Mouse (Mus musculus) intestine, embryonic 14.5 days (tissue): Measurements from ENCODE around the gene Plekha7. TPM values are rescaled to one million over a fixed set of nuclear protein-coding genes. Genes with fewer than 3 reads are reported as not detected.
A peak's percentile ranks its signal among the peaks of the same experiment; 100 is the strongest.

ENCODE experiments used
- ATAC-seq: fragments of 200-750 bp; cut with Nextera tagmentation; replicated peaks from 2 replicates; pipeline ENCODE4 v1.8.0; 2017; ENCODE audit warnings: low read depth, moderate number of reproducible peaks, moderate TSS enrichment, moderate library complexity; ENCODE audit not compliant: low FRiP score, low TSS enrichment
- DNase-seq: peaks from one replicate; pipeline ENCODE4 v3.0.0-alpha.2; 2018; ENCODE audit warnings: low spot score
- H3K27ac ChIP-seq: fragments of 300-500 bp; sonication (generic); 2 replicates; pipeline ENCODE4 v1.5.1; 2014; ENCODE audit warnings: low read depth, mild to moderate bottlenecking, control low read depth
- H3K27me3 ChIP-seq: fragments of 300-500 bp; sonication (generic); replicated peaks from 2 replicates; pipeline ENCODE4 v1.6.1; 2014; ENCODE audit warnings: low read length, control low read depth; ENCODE audit not compliant: control insufficient read depth, insufficient read depth
- H3K36me3 ChIP-seq: fragments of 300-500 bp; sonication (generic); 2 replicates; pipeline ENCODE4 v1.6.1; 2014; ENCODE audit warnings: low read length, control low read depth; ENCODE audit not compliant: control insufficient read depth, insufficient read depth
- H3K4me1 ChIP-seq: fragments of 300-500 bp; sonication (generic); replicated peaks from 2 replicates; pipeline ENCODE4 v1.6.1; 2014; ENCODE audit warnings: low read length, control low read depth, mixed read lengths; ENCODE audit not compliant: control insufficient read depth, insufficient read depth
- H3K4me2 ChIP-seq: fragments of 300-500 bp; sonication (generic); 2 replicates; pipeline ENCODE4 v1.6.1; 2014; ENCODE audit warnings: low read length
- H3K4me3 ChIP-seq: fragments of 300-500 bp; sonication (generic); 2 replicates; pipeline ENCODE4 v1.5.1; 2014; ENCODE audit warnings: low read depth, low read length, control low read depth, mixed read lengths
- H3K9ac ChIP-seq: fragments of 300-500 bp; sonication (generic); 2 replicates; pipeline ENCODE4 v1.6.1; 2014; ENCODE audit warnings: mild to moderate bottlenecking, low read length
- H3K9me3 ChIP-seq: fragments of 300-500 bp; sonication (generic); 2 replicates; pipeline ENCODE4 v1.6.1; 2016; ENCODE audit warnings: low read length, control low read depth; ENCODE audit not compliant: control insufficient read depth
- WGBS: fragments of 180-500 bp; shearing (Covaris S2); extraction: QIAGEN DNeasy Blood & Tissue Kit; methylation state at CpG from one replicate; pipeline ENCODE4 v1.1.7; 2014; 5-methylcytosine and 5-hydroxymethylcytosine counted together
- polyA plus RNA-seq: library from polyadenylated mRNA; unstranded; fragments of >200 nt; fragmentation: Nextera tagmentation; extraction: Ambion mirVana; gene quantifications from 2 replicates; pipeline ENCODE4 v1.2.1, GENCODE M21; 2014

Plekha7 gene
- polyA plus RNA-seq, 1 experiment from 2014 or later: 10.7 TPM

DNA sequence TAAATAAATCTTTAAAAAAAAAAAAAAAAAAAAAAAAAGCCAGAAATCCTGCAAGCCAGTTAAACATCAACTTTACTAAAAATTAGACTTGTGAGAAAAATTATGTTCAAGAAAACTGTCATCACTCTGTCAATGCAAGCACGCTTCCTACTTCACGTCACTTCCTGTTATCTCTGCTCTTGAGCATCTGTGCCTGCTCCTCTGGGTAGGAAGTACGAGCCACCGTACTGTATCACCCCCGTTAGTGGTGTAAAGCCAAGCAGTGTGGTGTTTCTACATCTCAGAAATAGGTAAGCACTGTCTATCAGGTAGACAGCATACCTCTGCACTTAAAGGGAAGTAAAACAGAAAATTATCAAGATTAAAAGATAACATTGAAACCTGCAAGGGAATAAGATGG lies 19.7 kb upstream of the Plekha7 start:
- H3K27ac ChIP-seq: no peak overlapping the region
- WGBS: 82% methylated on average over 5 of the region's 5 CpGs
- no peaks in the 10 kb centered on the region; the same call in 1 of the 2 replicates for H3K4me1 ChIP-seq
- H3K4me2 ChIP-seq: no peak overlapping the region
- no peak overlapping the region for H3K4me3 ChIP-seq
- peaks cover 43% of the 10 kb centered on the region for H3K36me3 ChIP-seq
- H3K27me3 ChIP-seq: no peaks in the 10 kb centered on the region
- no peaks in the 10 kb centered on the region for H3K9me3 ChIP-seq
- DNase-seq (no peak), ATAC-seq (no peak)
- no peak overlapping the region for H3K9ac ChIP-seq

DNA sequence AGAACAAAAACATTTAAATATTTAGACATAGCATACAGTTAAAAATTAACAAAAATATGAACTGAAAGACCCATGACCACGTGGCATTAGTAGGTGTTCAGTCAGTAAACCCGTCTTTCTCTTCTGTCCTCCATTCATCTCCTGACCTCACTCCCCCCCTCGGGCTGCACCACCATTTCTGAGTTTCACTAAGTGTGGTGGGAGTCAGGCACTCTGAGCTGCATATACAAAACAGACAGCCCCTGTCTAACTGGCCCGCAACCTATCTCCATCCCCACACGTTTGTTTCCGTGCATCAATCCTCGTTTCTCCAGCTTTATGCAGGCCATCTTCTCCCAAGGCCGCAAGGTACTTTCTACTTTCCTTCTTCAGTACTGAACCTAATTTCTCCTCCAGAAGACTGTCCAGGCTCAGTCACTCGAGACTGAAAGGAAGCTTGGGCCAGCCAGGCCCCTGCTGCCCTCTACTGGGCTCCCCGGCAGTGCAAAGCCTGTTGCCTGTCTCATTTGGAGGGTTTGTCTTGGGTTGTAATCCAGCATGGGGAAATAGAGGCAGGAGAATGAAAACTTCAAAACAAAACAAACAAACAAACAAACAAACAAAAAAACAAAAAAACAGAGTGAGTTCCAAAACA lies 15.3 kb upstream of the Plekha7 start:
- peak; percentile 76 for DNase-seq
- H3K36me3 ChIP-seq: 0 out of 2 replicates have a peak, but pooled peaks cover 3% of the 10 kb centered on the region
- H3K27ac ChIP-seq: no peak overlapping the region
- H3K9me3 ChIP-seq: no peaks in the 10 kb centered on the region
- no peaks in the 10 kb centered on the region for H3K27me3 ChIP-seq
- H3K4me2 ChIP-seq: no peak overlapping the region
- no peak overlapping the region for H3K4me3 ChIP-seq
- peak; percentile 77 for ATAC-seq
- H3K9ac ChIP-seq: no peak overlapping the region
- 30% methylated on average over 10 of the region's 10 CpGs for WGBS
- H3K4me1 ChIP-seq: no peaks in the 10 kb centered on the region

DNA sequence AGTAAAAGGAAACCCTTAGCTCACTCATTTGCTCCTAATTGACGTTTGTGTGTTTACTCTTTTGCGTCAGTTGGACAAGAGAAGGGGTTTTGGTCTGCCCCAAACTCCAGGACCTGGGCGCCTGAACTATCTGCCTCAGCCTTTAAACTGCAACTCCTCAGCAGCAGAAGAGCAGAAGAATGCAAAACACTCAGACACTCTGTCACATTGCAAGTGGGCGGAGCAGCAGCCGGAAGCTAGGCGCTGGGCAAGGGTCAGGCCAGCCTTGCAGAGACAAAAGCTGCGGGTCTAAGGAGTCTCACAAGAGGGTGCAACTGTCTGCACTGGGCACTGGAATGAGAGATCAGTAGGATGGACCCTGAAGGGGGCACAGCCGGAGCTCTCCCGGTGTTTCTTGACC lies 1.3 kb upstream of the Plekha7 start:
- ATAC-seq (no peak), DNase-seq (no peak)
- Histone ChIP-seq H3K4me3 (no peak overlapping the region), H3K27me3 (peaks cover 9% of the 10 kb centered on the region; the same call in 1 of the 2 replicates), H3K36me3 (no peaks in the 10 kb centered on the region), H3K27ac (peak overlapping the region; percentile 70; the same call in 1 of the 2 replicates), H3K4me2 (peak overlapping the region; percentile 35), H3K9me3 (no peaks in the 10 kb centered on the region), H3K4me1 (peaks cover 6% of the 10 kb centered on the region), H3K9ac (no peak overlapping the region)
- WGBS: 7% methylated on average over 9 of the region's 9 CpGs

DNA sequence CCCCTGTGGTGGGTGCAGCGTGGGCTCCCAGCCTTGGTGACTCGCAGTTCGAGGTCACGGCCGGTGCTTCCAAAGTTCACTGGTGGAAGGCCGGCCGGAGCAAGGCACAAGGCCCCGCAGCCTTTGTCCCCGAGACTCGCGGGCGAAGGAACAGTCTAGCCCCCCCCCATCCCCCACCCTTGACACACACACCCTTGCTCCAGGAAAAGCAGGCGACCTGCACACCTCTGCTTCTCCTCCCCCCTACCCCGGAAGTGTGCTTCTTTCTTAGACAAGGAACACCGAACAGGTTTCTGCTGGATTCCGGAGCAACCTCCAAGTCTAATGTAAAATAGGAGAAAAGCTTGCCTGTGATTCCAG lies 436 bp upstream of the Plekha7 start:
- DNase-seq (no peak), ATAC-seq (peak; percentile 70)
- Histone ChIP-seq H3K4me2 (peak overlapping the region; percentile 96), H3K36me3 (no peaks in the 10 kb centered on the region), H3K4me3 (peak overlapping the region; percentile 62), H3K4me1 (peaks cover 6% of the 10 kb centered on the region), H3K9me3 (no peaks in the 10 kb centered on the region), H3K9ac (peak overlapping the region; percentile 34), H3K27ac (peak overlapping the region; percentile 70), H3K27me3 (peaks cover 9% of the 10 kb centered on the region; the same call in 1 of the 2 replicates)
- WGBS: 5% methylated on average over 16 of the region's 16 CpGs

DNA sequence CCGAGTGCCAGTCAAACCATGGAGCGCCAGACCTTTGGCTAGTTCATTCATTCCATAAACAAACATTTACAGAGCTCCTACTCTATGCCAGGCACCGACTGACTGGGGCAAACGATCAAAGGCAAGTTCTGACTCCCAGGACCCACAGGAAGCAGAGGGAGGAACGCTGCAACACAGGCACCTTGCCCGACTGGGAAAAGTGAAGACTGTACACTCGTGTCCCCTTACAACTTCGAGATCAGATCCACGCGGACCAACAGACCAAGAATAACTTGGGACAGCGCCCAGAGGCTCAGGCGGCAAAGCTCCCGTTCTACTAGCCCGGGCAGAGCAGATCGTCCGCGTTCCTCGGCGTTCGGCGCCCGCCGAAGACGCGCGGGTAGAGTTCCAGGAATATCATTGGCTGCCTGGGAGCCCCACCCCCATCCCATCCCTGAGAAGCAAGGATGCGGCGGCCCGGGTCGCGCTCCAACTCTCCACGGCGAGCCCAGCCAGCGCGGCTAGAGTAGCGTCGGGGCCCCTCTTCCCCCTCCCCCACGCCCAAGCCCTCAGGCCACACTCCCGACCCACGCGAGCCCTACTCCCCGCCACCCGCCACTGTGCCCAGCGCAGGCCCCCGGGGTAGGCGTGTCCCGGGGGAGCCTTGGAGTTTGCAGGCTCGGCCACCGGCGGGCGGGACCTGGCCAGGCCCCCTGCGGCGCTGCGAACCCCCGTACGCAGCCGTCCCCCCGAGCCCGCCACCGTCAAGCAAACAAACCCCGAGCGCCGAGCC lies 891 bp downstream of the Plekha7 start:
- DNase-seq: peak; percentile 88
- no peaks in the 10 kb centered on the region for H3K9me3 ChIP-seq
- H3K27ac ChIP-seq: peak overlapping the region; percentile 69; the same call in 1 of the 2 replicates
- H3K4me1 ChIP-seq: peaks cover 6% of the 10 kb centered on the region
- no peaks in the 10 kb centered on the region for H3K36me3 ChIP-seq
- H3K9ac ChIP-seq: peak overlapping the region; percentile 53
- peak; percentile 68 for ATAC-seq
- H3K27me3 ChIP-seq: peaks cover 9% of the 10 kb centered on the region; the same call in 1 of the 2 replicates
- peak overlapping the region; percentile 62 for H3K4me3 ChIP-seq
- H3K4me2 ChIP-seq: peak overlapping the region; percentile 96
- WGBS: under 1% methylated on average over 63 of the region's 63 CpGs

DNA sequence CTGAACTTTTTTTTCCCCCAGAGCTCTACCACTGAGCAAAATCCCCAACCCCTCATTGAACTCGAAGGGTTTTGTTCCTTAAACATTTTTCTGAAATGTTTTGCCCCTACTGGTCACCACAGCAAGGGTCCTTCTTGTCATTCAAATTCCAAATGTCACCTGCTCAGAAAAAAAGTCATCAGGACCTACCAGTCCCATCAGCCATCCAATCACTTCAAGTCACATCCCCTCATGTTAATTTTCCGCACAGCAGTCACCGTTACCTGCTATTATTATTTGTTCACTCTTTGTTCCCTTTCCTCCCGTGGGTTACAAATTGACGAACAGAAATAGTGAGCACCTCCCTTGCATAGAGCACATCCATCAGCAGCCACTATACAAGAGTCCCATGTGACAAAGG lies 1.6 kb downstream of the Plekha7 start:
- Histone ChIP-seq H3K27ac (no peak overlapping the region), H3K36me3 (no peaks in the 10 kb centered on the region), H3K4me2 (peak overlapping the region; percentile 96), H3K4me3 (peak overlapping the region; percentile 62; the same call in 1 of the 2 replicates), H3K9ac (peak overlapping the region; percentile 53; the same call in 1 of the 2 replicates), H3K9me3 (no peaks in the 10 kb centered on the region), H3K27me3 (peaks cover 9% of the 10 kb centered on the region; the same call in 1 of the 2 replicates), H3K4me1 (peaks cover 6% of the 10 kb centered on the region)
- WGBS: 24% methylated on average over 5 of the region's 5 CpGs
- no peak for DNase-seq
- no peak for ATAC-seq

DNA sequence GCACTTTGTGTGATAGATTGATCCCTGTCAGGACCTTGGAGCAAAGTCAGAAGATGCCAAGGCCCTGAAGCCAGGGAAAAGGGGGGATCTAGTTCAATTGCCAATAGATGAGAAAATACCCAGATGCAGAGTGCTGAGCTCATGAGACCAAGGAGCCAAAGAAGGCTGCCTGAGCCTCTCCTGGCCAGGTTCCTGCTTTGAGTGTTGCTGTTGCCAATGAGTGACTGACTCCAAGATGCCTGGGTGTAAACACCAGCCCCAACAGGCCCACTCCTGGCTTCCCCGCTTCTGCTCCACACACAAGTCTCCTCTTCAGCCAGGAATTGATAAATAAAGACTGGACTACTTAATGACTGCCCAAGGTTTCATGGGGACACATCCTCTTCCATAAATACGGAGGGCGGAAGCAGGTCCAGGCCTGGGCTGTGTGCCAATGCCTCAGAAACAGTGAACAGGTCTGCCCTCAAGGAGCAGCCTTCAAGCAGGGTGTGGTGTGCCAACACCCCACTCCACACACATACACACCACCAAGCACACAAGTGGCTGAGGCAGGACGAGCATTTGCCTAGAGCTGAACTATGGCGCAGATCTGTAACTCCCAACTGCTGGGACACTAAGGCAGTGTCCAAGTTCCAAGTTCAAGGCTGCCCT lies 6.4 kb downstream of the Plekha7 start:
- 82% methylated on average over 5 of the region's 5 CpGs for WGBS
- peaks cover 2% of the 10 kb centered on the region for H3K4me1 ChIP-seq
- no peaks in the 10 kb centered on the region for H3K36me3 ChIP-seq
- H3K4me2 ChIP-seq: no peak overlapping the region
- H3K9me3 ChIP-seq: no peaks in the 10 kb centered on the region
- H3K27me3 ChIP-seq: peaks cover 6% of the 10 kb centered on the region; the same call in 1 of the 2 replicates
- no peak for ATAC-seq
- no peak overlapping the region for H3K4me3 ChIP-seq
- DNase-seq: no peak
- no peak overlapping the region for H3K27ac ChIP-seq
- no peak overlapping the region for H3K9ac ChIP-seq

DNA sequence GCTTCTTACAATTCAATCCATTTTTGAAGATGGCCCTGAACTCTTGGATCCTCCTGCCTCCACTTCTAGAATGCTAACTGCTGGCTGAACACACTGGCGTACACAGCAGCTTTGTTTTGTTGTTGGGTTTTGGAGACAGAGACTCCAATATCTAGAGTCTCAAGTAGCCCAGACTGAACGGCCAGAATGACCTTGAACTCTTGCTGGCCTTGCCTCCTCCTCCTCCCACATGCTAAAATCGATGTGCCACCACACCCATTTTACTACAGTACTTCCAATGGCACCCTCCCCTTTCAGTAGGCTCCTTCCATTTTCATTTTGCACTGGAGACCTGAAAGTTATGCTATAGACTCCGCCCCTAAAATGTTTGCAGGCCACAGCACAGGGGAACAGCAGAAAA lies 7.0 kb downstream of the Plekha7 start:
- no peaks in the 10 kb centered on the region for H3K36me3 ChIP-seq
- H3K4me3 ChIP-seq: no peak overlapping the region
- no peak overlapping the region for H3K27ac ChIP-seq
- DNase-seq: no peak
- no peaks in the 10 kb centered on the region for H3K9me3 ChIP-seq
- ATAC-seq: no peak
- 66% methylated on average over 4 of the region's 4 CpGs for WGBS
- H3K4me1 ChIP-seq: no peaks in the 10 kb centered on the region
- no peak overlapping the region for H3K4me2 ChIP-seq
- no peak overlapping the region for H3K9ac ChIP-seq
- no peaks in the 10 kb centered on the region; the same call in 1 of the 2 replicates for H3K27me3 ChIP-seq
